Mouse (Mus musculus) intestine, embryonic 16.5 days (tissue): ENCODE measurements around the gene Rgs14. TPM values are rescaled to one million over a fixed set of nuclear protein-coding genes. Genes with fewer than 3 reads are reported as not detected.

Experiments
- ATAC-seq: fragments of 200-750 bp; cut with Nextera tagmentation; 2 replicates; pipeline ENCODE4 v1.8.0; 2017; ENCODE audit warnings: moderate TSS enrichment, moderate library complexity
- H3K27ac ChIP-seq: fragments of 300-500 bp; sonication (generic); 2 replicates; pipeline ENCODE4 v1.5.1; 2014; ENCODE audit warnings: mild to moderate bottlenecking, low read length
- H3K27me3 ChIP-seq: fragments of 300-500 bp; sonication (generic); replicated peaks from 2 replicates; pipeline ENCODE4 v1.6.1; 2014; ENCODE audit warnings: low read length, control low read depth, mixed read lengths; ENCODE audit not compliant: control insufficient read depth, insufficient read depth
- H3K36me3 ChIP-seq: fragments of 300-500 bp; sonication (generic); 2 replicates; pipeline ENCODE4 v1.6.1; 2014; ENCODE audit warnings: low read length, control low read depth; ENCODE audit not compliant: control insufficient read depth, insufficient read depth
- H3K4me1 ChIP-seq: fragments of 300-500 bp; sonication (generic); 2 replicates; pipeline ENCODE4 v1.6.1; 2014; ENCODE audit warnings: low read length, control low read depth, mixed read lengths; ENCODE audit not compliant: control insufficient read depth, insufficient read depth
- H3K4me2 ChIP-seq: fragments of 300-500 bp; sonication (generic); 2 replicates; pipeline ENCODE4 v1.6.1; 2014; ENCODE audit warnings: low read depth, low read length, control low read depth
- H3K4me3 ChIP-seq: fragments of 300-500 bp; sonication (generic); 2 replicates; pipeline ENCODE4 v1.5.1; 2014; ENCODE audit warnings: mild to moderate bottlenecking, low read length
- H3K9ac ChIP-seq: fragments of 300-500 bp; sonication (generic); 2 replicates; pipeline ENCODE4 v1.6.1; 2014; ENCODE audit warnings: low read depth, low read length
- H3K9me3 ChIP-seq: fragments of 300-500 bp; sonication (generic); 2 replicates; pipeline ENCODE4 v1.6.1; 2016; ENCODE audit warnings: low read length, control low read depth; ENCODE audit not compliant: control insufficient read depth
- WGBS: fragments of 180-500 bp; shearing (Covaris S2); extraction: QIAGEN DNeasy Blood & Tissue Kit; methylation state at CpG from one replicate; pipeline ENCODE4 v1.1.7; 2014; 5-methylcytosine and 5-hydroxymethylcytosine counted together
- polyA plus RNA-seq: library from polyadenylated mRNA; unstranded; fragments of >200 nt; fragmentation: Nextera tagmentation; extraction: Ambion mirVana; gene quantifications from 2 replicates; pipeline ENCODE4 v1.2.1, GENCODE M21; 2015

Gene Rgs14
- polyA plus RNA-seq, 1 experiment from 2014 or later: 0.93 TPM

DNA sequence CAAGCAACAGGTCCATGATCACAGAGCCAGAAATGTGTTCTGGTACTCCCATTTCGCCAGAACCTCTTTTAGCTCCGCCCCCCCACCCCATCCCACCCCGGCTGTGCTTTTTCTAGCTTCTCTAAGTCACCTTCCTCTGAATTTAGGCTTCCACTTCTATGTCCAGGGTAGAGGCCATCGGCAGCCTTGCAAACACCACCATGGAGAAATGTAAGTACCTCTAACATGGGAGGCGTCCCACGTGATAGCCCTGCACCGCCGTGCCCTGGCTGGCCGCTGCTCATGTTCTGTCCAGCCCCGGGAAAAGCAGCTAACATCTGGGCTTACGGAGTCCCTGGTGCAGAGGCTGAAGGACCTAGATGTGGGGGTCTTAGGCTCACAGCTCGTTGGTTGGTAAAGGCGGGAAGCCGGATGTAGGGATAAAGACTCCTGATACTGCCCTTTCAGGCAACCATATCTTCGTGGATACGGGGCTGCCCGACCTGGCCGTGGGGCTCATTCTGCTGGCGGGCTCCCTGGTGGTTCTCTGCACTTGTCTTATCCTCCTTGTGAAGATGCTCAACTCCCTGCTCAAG, 39.1 kb downstream of the Rgs14 start:
- ATAC-seq: no peak
- Histone ChIP-seq H3K27ac (no peak overlapping the region), H3K36me3 (no peaks in the 10 kb centered on the region), H3K4me2 (no peak overlapping the region), H3K4me3 (no peak overlapping the region), H3K27me3 (no peaks in the 10 kb centered on the region), H3K4me1 (0 out of 2 replicates have a peak, but pooled peaks cover 3% of the 10 kb centered on the region), H3K9ac (0 out of 2 replicates have a peak overlapping the region, but pooled peaks have one; percentile 1), H3K9me3 (no peaks in the 10 kb centered on the region)
- WGBS: 83% methylated on average over 19 of the region's 19 CpGs

DNA sequence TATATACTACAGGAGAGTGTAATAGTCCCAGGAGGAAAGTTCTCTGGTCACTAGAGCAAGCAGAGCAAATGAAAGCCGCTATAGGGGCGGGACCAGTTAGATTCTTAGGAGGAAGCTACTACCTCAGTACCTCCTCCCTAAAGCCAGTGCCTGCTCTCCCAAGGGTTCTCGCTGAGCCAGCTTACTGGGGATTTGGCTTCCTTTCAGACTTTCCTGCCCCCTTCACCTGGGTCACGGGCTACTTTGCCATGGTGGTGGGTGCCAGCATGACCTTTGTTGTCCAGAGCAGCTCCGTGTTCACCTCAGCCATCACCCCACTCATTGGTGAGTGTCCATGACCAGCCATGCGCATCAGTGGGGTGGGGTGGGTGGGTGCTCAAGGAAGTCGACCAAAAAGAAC, 42.3 kb downstream of the Rgs14 start:
- Histone ChIP-seq H3K27me3 (no peaks in the 10 kb centered on the region; the same call in 1 of the 2 replicates), H3K4me1 (peaks cover 3% of the 10 kb centered on the region; the same call in 1 of the 2 replicates), H3K9ac (no peak overlapping the region), H3K4me2 (no peak overlapping the region), H3K27ac (no peak overlapping the region), H3K4me3 (no peak overlapping the region), H3K36me3 (no peaks in the 10 kb centered on the region), H3K9me3 (no peaks in the 10 kb centered on the region)
- ATAC-seq: no peak
- 75% methylated on average over 7 of the region's 7 CpGs for WGBS

DNA sequence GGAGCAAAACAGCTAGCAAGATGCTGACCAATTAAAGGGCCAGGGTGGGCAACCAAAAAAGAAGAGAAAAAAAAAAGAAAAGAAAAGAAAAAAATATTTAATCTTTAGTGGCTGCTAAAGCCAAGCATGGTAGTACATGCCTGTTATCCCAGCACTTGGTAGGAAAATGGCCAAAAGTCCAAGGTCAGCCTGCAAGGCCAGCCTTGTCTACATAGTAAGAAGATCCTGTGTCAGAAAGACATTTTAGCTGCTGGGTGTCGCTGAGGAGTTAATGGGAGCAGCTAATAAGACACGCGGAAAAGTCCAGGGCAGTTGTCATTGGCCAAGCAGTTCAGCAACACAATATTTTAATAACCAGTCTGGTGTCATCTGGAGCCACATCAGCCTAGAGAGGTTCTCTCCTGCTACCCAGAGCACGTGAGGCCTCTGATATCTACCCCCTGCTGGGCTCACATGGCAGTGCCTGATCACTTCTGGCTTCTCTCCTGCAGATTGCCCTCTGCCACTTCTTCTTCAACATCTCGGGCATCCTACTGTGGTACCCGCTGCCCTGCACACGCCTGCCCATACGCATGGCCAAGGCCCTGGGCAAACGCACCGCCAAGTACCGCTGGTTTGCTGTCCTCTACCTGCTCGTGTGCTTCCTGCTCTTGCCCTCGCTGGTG, 43.2 kb downstream of the Rgs14 start:
- no peaks in the 10 kb centered on the region for H3K36me3 ChIP-seq
- H3K27me3 ChIP-seq: no peaks in the 10 kb centered on the region; the same call in 1 of the 2 replicates
- H3K9ac ChIP-seq: no peak overlapping the region
- H3K4me3 ChIP-seq: no peak overlapping the region
- H3K4me1 ChIP-seq: peaks cover 3% of the 10 kb centered on the region; the same call in 1 of the 2 replicates
- H3K4me2 ChIP-seq: no peak overlapping the region
- H3K27ac ChIP-seq: no peak overlapping the region
- no peaks in the 10 kb centered on the region for H3K9me3 ChIP-seq
- 83% methylated on average over 13 of the region's 13 CpGs for WGBS
- no peak for ATAC-seq

DNA sequence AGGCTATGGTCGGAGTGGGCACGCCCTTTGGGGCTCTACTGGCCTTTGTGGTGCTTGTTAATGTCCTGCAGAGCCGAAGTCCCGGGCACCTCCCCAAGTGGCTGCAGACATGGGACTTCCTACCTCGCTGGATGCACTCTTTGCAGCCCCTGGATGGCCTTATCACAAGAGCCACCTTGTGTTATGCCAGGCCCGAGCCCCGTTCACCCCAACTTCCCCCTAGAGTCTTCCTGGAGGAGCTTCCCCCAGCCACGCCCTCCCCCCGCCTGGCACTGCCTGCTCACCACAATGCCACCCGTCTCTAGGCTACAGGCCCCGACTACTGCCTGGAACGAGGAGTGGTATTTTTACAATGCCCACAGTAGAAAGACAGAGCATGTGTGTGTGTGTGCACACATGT, 43.8 kb downstream of the Rgs14 start:
- Histone ChIP-seq H3K4me3 (no peak overlapping the region), H3K36me3 (no peaks in the 10 kb centered on the region), H3K27ac (no peak overlapping the region), H3K27me3 (no peaks in the 10 kb centered on the region; the same call in 1 of the 2 replicates), H3K4me2 (no peak overlapping the region), H3K9ac (no peak overlapping the region), H3K4me1 (peaks cover 3% of the 10 kb centered on the region; the same call in 1 of the 2 replicates), H3K9me3 (no peaks in the 10 kb centered on the region)
- no peak for ATAC-seq
- WGBS: 77% methylated on average over 12 of the region's 12 CpGs

DNA sequence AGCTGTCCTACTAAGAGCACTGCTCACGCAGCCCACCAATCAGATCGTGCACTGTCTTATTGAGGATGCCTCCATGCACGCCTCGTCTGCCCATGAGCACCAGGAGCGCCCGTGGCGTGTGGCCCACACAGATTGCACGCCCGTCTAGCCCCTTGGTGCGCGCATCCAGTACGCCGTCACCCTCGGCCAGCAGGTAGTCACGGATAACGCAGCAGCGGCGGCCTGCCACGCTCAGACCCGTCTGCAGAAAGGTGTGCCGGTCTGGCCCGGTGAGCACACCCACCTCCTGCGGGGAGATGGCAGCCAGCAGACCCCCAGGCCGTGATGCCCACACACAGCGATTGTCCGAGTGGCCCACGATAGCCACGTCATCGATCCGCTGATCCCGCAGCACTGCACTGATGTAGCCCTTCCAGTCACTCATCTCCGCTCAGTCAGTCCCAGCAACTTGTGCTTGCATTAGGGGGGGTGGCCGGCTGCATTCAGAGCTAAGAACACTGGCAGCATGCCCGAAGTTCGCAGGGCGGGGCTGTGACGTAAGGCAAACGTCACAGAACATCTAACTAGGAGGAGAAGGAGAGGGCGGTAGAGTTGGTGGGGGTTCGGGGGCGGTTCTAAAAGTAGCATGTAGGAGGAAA, 45.3 kb downstream of the Rgs14 start, which contains the start of gene Pfn3:
Pfn3 (minus strand) TSS at position 490 of the 638 bp plus-strand sequence.
- peak within 1 kb of the TSS; percentile 60 for H3K9ac ChIP-seq
- H3K4me3 ChIP-seq: peak within 1 kb of the TSS; percentile 36
- 15% methylated on average over 41 of the region's 41 CpGs for WGBS

DNA sequence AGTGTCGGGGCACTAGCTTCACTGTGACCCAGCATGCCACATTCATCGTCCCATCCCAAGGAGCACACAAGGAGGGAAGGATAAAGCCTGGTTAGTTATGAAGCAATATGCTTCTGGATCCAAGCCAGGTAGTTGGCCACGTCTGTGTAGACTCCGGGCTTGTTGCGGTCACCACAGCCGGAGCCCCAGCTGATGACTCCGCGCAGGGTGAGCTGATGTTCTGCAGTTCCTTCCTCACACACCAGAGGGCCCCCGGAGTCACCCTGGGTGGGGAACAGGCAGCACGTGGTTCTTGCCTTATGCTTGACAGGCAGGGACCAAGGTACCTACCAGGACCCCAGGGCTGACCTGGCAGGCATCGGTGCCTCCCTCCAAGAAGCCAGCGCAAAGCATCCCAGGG, 48.5 kb downstream of the Rgs14 start:
- peak; percentile 65 for ATAC-seq
- no peak overlapping the region for H3K4me2 ChIP-seq
- H3K9ac ChIP-seq: no peak overlapping the region

More for the DNA sequence above, 45.3 kb downstream of the Rgs14 start, which contains the start of gene Pfn3:
- H3K9me3 ChIP-seq: peaks cover 2% of the 10 kb centered on the region; the same call in 1 of the 2 replicates
- H3K4me2 ChIP-seq: peak within 1 kb of the TSS; percentile 57
- H3K36me3 ChIP-seq: no peaks in the 10 kb centered on the region
- H3K4me1 ChIP-seq: peaks cover 3% of the 10 kb centered on the region; the same call in 1 of the 2 replicates
- H3K27me3 ChIP-seq: peaks cover 11% of the 10 kb centered on the region
- peak; percentile 63 for ATAC-seq
- H3K27ac ChIP-seq: no peak within 1 kb of the TSS

DNA sequence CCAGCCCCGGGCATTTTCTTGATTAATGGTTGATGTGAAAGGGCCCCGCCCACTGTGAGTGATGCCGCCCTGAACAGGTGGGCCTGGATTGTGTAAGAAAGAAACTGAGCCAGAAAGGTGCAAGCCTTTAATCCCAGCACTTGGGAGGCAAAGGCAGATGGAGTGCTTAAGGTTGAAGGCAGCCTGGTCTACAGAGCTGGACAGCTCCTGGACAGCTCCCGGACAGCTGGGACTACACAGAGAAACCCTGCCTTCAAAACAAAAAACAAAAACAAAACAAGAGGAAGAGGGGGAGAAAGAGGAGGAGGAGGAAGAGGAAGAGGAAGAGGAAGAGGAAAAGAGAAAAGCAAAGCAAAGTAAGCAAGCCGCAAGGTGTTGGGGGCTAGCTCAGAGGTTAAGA, 49.6 kb downstream of the Rgs14 start:
- peaks cover 3% of the 10 kb centered on the region; the same call in 1 of the 2 replicates for H3K9me3 ChIP-seq
- no peak overlapping the region for H3K27ac ChIP-seq
- no peak for ATAC-seq
- no peaks in the 10 kb centered on the region for H3K36me3 ChIP-seq
- H3K4me3 ChIP-seq: no peak overlapping the region
- peaks cover 34% of the 10 kb centered on the region for H3K27me3 ChIP-seq
- H3K4me1 ChIP-seq: peaks cover 3% of the 10 kb centered on the region; the same call in 1 of the 2 replicates
- WGBS: 80% methylated on average over 5 of the region's 5 CpGs
- H3K4me2 ChIP-seq: no peak overlapping the region
- no peak overlapping the region for H3K9ac ChIP-seq

More for the DNA sequence above, 48.5 kb downstream of the Rgs14 start:
- WGBS: 8% methylated on average over 12 of the region's 12 CpGs
- H3K4me3 ChIP-seq: no peak overlapping the region
- peaks cover 34% of the 10 kb centered on the region for H3K27me3 ChIP-seq
- H3K36me3 ChIP-seq: no peaks in the 10 kb centered on the region
- peaks cover 3% of the 10 kb centered on the region; the same call in 1 of the 2 replicates for H3K9me3 ChIP-seq
- H3K27ac ChIP-seq: no peak overlapping the region
- H3K4me1 ChIP-seq: peaks cover 3% of the 10 kb centered on the region; the same call in 1 of the 2 replicates

DNA sequence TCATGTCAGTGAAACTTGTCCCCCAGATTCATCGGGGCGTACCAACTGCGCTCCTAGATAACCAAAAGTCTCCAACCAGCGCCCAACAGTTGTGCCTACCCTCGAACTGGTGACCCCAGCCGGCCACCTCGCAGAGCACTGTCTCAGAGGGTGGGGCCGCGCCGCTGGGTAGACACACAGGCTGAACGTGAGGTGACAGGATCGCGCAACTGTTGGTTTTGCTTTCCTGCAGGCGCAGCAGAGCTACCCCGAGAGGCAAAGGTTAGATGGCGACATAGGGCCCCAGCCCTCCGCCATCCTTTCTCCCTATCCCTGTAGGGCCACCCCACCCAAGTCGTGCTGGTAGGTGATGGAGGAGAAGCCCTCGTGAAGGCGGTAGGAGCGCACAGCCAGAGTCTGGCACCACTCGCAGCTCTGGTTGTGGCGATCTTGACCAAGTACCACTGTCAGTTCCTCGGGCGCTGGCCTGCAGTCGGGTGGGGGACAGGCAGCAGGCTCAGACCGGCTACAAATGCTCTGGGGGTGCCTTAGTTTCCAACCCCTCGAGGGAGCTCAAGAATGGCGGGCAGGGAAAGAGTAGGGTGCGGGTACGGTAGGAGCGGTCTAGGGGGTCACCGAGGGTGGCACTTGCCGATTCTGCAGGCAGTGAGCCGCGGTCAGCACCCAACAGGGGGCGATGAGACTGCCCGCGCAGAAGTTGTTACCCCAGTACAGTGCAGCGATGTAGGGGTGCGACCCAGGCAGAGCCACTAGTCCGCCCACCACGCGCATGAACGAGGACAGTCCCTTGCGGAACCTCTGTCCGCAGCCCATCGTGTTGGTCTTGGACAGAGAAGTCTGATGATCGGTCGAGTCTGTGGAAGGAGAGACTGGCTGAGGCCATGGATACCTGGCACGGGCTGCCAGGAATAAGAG, 50.7 kb downstream of the Rgs14 start:
- Histone ChIP-seq H3K9me3 (peaks cover 3% of the 10 kb centered on the region; the same call in 1 of the 2 replicates), H3K4me3 (0 out of 2 replicates have a peak overlapping the region, but pooled peaks have one; percentile 31), H3K36me3 (no peaks in the 10 kb centered on the region), H3K4me2 (0 out of 2 replicates have a peak overlapping the region, but pooled peaks have one; percentile 46), H3K27ac (no peak overlapping the region), H3K9ac (no peak overlapping the region), H3K27me3 (peaks cover 34% of the 10 kb centered on the region), H3K4me1 (no peaks in the 10 kb centered on the region; the same call in 1 of the 2 replicates)
- WGBS: 28% methylated on average over 51 of the region's 51 CpGs
- 0 out of 2 replicates have a peak, but pooled peaks have one; percentile 23 for ATAC-seq
